Mouse (Mus musculus): Measurements from ENCODE around the gene Fgfr2.

Fgfr2 gene

GRCm38 (mm10) chr7:130664629-130665028, 2458.5 kb downstream of the Fgfr2 start:
- no peak for DNase-seq

DNA sequence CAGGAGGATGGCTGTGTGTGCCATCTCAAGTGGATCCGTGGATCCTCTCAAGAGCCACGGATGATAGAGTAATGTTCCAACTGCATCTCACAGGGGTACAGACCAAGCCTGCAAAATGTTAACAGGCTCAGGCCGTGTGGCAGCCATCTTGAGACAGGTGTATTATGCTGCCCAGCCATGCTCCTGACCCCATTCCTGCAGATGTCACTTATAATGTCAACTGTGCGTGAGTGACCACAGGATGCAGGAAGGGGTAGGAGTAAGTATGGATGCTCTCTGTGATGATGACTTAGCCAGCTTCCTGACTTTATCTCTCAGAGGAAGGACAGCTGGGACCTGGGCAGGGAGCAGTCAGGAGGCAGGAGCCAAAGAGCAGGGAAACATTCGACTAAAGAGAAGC, 2459.1 kb downstream of the Fgfr2 start:
- no peak for DNase-seq

DNA sequence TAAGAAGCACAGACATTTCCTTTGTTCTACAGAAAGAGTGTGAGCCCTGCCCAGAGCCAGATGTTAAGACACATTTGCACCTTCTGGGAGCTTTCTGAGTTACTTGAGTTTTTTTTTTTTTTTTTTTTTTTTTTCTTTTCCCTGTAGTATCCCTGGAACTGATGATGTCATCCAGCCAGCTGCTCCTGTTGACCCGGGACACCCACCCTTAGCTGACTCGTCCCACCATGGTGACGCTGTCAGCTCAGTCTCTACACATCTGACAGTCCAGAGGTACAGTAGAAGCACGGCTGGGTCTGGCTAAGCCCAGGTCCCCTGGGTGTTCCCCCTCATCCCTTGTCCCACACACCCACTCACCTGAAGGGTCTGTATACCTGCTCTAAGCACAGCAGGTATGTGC, 2460.3 kb downstream of the Fgfr2 start:
- no peak for DNase-seq

- no peak for DNase-seq
Observed at GRCm38 (mm10) chr7:130662250-130662649, 2460.9 kb downstream of the Fgfr2 start.

- no peak for DNase-seq
Observed at GRCm38 (mm10) chr7:130659129-130659528, 2464.0 kb downstream of the Fgfr2 start.

GRCm38 (mm10) chr7:130657751-130658150, 2465.4 kb downstream of the Fgfr2 start:
- DNase-seq: peak; percentile 72

DNA sequence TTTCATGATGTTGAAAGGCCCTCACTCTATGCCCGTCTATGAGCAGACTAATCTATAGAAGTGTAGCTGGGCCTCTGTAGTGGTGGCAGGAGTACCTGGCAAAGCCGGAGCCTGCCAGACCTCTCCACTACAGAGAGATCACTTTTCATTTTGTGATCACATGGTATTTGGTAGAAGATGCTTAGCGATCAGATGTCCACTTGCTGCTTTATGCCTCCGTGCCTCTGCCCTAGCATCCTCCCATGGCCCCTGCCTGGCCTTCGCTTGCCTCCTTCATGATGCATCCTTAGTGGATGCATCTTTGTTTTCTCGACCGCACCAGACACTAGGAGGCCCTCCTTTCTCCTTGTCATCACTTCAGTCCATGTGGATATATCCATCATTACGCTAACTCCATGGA, 2466.2 kb downstream of the Fgfr2 start:
- DNase-seq: no peak

GRCm38 (mm10) chr7:130654562-130654961, 2468.6 kb downstream of the Fgfr2 start:
- peak; percentile 27 for DNase-seq

- DNase-seq: no peak
Observed at GRCm38 (mm10) chr7:130653036-130653555, 2470.1 kb downstream of the Fgfr2 start.

GRCm38 (mm10) chr7:130650621-130651020, 2472.5 kb downstream of the Fgfr2 start:
- DNase-seq: no peak

DNA sequence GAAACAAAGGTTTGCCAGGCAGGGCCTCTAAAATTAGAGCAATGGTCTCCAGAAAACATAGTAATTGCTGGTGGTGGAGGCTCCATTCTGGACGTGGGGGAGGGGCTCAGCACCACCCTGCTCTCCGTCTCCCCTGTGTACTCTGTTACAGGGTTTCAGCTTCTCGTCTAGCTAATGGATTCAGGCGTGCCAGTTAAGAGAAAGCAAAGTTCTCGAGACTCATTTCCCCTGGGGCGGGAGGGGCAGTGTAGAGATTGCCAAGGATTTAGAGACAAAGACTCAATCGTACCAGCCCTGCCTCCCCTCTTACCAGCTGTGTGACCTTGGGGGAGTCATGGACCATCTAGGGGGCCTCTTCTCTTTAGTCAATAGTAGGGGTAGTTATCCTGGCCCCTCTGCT, 2473.9 kb downstream of the Fgfr2 start:
- DNase-seq: no peak

DNA sequence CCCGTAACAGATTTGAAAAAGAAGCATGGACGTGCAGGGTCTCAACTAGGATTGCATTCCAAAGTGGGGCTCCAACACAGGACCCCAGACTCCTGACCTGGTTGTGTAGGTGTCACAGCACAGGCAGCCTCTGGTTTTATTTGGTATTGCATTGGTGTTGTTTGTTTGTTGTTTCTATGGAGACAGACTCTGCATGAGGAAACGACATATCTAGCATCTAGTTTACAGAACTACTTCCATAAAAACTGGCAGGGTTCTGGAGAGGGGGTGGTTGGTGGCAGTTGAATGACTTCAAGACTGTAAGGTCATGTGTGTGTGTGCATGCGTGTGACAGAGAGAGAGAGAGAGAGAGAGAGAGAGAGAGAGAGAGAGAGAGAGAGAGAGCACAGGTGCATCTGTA, 2475.1 kb downstream of the Fgfr2 start:
- no peak for DNase-seq

GRCm38 (mm10) chr7:130646762-130647139, 2476.4 kb downstream of the Fgfr2 start:
- DNase-seq: peak; percentile 85

GRCm38 (mm10) chr7:130645994-130646761, 2477.0 kb downstream of the Fgfr2 start:
- DNase-seq: peak; percentile 82

- DNase-seq: no peak
Observed at GRCm38 (mm10) chr7:130645332-130645993, 2477.7 kb downstream of the Fgfr2 start.

- DNase-seq: peak; percentile 56
Observed at GRCm38 (mm10) chr7:130640681-130641080, 2482.5 kb downstream of the Fgfr2 start.

DNA sequence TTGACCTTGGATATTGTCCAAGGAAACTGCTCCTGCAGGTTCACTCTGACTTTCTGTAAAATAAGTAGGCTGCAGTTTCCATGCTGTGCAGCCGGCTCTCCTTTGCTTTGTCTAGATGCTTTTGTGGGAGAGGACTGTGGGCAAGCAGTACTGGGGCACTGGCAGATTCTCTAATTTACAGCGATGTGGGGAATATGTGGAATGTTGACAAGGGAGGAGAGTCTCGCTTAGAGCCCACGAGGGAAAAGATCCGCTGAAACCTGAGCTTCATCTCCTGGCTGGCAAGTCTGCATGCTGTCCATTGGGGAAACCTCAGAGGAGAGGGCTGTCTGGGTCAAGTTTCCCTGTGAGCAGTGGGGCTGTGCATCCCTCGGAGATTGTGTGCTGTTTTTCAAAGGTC, 2485.3 kb downstream of the Fgfr2 start:
- no peak for DNase-seq

- DNase-seq: no peak
Observed at GRCm38 (mm10) chr7:130636902-130637301, 2486.2 kb downstream of the Fgfr2 start.

DNA sequence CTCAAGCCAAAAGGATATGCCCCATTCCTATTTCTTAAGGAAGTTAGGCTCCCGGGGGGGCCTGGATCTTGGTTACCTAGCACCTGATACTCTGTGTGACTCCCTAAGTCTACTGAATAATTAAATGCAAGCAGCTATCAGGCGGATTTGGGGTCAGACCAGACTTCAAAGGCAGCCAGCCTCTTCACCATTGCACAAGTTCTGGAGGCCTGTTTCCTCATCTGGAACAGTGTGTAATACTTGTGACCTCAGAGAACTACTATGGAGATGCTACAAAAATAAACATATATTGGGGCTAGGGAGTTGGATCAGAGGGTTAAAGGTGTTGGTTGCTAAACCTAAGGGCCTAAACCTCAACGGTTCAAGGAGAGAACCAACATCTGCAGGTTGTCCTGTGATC, 2486.9 kb downstream of the Fgfr2 start:
- no peak for DNase-seq

DNA sequence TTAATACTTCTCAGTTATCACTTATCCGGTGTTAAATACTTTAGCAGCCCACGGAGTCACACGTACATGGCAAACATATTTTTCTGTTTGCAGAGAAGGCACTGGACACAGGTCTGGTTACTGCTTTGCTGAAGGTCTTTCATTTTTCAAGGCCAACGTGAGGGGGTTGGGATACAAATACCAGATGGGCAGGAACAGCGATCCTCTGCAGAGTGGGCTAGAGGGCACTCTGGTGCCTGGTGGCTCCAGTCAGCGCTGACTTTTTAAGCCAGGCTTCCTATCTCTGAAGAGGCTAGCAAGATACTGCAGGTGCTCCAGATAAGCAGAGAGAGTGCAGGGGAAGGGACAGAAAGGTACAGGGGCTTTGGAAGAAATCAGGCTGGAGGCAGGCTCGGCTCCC, 2487.9 kb downstream of the Fgfr2 start:
- DNase-seq: no peak

GRCm38 (mm10) chr7:130634259-130634871, 2488.8 kb downstream of the Fgfr2 start:
- DNase-seq: no peak

DNA sequence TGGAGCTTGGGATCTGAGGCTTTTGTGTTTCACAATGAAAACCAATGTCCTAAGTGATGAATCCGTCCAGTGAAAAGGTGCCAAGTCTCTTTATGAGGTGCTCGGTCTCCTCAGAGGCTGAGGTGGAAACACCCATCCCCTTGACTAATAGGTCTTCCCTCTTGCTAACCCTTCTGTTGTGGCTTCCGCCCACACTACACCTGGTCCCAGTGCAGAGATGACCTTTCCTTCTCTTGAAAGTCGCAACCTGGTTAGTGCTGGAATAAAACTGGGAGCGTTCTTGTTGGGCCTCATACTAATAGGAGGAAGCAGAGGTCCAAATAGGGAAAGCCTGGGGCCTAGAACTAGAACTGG, 2490.8 kb downstream of the Fgfr2 start:
- no peak for DNase-seq

- peak; percentile 66 for DNase-seq
Observed at GRCm38 (mm10) chr7:130631553-130632378, 2491.4 kb downstream of the Fgfr2 start.
